Mouse (Mus musculus): ENCODE data around the gene Snx7. TPM values are rescaled to one million over a fixed set of nuclear protein-coding genes. Genes with fewer than 3 reads are reported as not detected.

The Snx7 gene
- total RNA-seq, 2 experiments from 2014 or later = 5.5 to 7.0 TPM

GRCm38 (mm10) chr3:117826486-117827200 is 42.1 kb downstream of the Snx7 start:
- intact Hi-C loops (cut with DNase I; ENCODE audit: low total_unique reads) = no loop called here
- DNase-seq = no peak

- intact Hi-C loops (cut with DNase I; ENCODE audit: low total_unique reads) = no loop called here
- no peak for DNase-seq
Observed at GRCm38 (mm10) chr3:117823218-117823617, 45.5 kb downstream of the Snx7 start.

- intact Hi-C loops (cut with DNase I; ENCODE audit: low total_unique reads) = no loop called here
- DNase-seq = no peak
Observed at GRCm38 (mm10) chr3:117817635-117818034, 51.1 kb downstream of the Snx7 start.

GRCm38 (mm10) chr3:117814218-117814617 is 54.5 kb downstream of the Snx7 start:
- no peak for DNase-seq
- intact Hi-C loops (cut with DNase I; ENCODE audit: low total_unique reads) = no loop called here

- no peak for DNase-seq
- intact Hi-C loops (cut with DNase I; ENCODE audit: low total_unique reads) = no loop called here
Observed at GRCm38 (mm10) chr3:117812135-117812534, 56.6 kb downstream of the Snx7 start.

- DNase-seq = no peak
- intact Hi-C loops (cut with DNase I; ENCODE audit: low total_unique reads) = no loop called here
Observed at GRCm38 (mm10) chr3:117805782-117806181, 63.0 kb downstream of the Snx7 start.

GRCm38 (mm10) chr3:117794501-117794900 is 74.2 kb downstream of the Snx7 start:
- intact Hi-C loops (cut with DNase I; ENCODE audit: low total_unique reads) = no loop called here
- no peak for DNase-seq

- intact Hi-C loops (cut with DNase I; ENCODE audit: low total_unique reads) = no loop called here
- DNase-seq = no peak
Observed at GRCm38 (mm10) chr3:117791951-117792350, 76.8 kb downstream of the Snx7 start.

- intact Hi-C loops (cut with DNase I; ENCODE audit: low total_unique reads) = no loop called here
- DNase-seq = no peak
Observed at GRCm38 (mm10) chr3:117791273-117791672, 77.5 kb downstream of the Snx7 start.

- intact Hi-C loops (cut with DNase I; ENCODE audit: low total_unique reads) = no loop called here
- DNase-seq = no peak
Observed at GRCm38 (mm10) chr3:117788800-117789693, 79.7 kb downstream of the Snx7 start.

GRCm38 (mm10) chr3:117787247-117787646 is 81.5 kb downstream of the Snx7 start:
- DNase-seq = no peak
- intact Hi-C loops (cut with DNase I; ENCODE audit: low total_unique reads) = no loop called here

GRCm38 (mm10) chr3:117752151-117752757 is 116.5 kb downstream of the Snx7 start:
- intact Hi-C loops (cut with DNase I; ENCODE audit: low total_unique reads) = no loop called here
- DNase-seq = no peak

GRCm38 (mm10) chr3:117751665-117752064 is 117.1 kb downstream of the Snx7 start:
- intact Hi-C loops (cut with DNase I; ENCODE audit: low total_unique reads) = no loop called here
- DNase-seq = no peak

- DNase-seq = no peak
- intact Hi-C loops (cut with DNase I; ENCODE audit: low total_unique reads) = no loop called here
Observed at GRCm38 (mm10) chr3:117749256-117749655, 119.5 kb downstream of the Snx7 start.

- no peak for DNase-seq
- intact Hi-C loops (cut with DNase I; ENCODE audit: low total_unique reads) = no loop called here
Observed at GRCm38 (mm10) chr3:117739760-117740159, 129.0 kb downstream of the Snx7 start.

GRCm38 (mm10) chr3:117732661-117733060 is 136.1 kb downstream of the Snx7 start:
- intact Hi-C loops (cut with DNase I; ENCODE audit: low total_unique reads) = no loop called here

More at GRCm38 (mm10) chr3:117732661-117733060, 136.1 kb downstream of the Snx7 start:
- no peak for DNase-seq

All from gastrocnemius, postnatal 14 days (tissue).